Mouse (Mus musculus): Measurements from ENCODE around the gene Cfap54. TPM values are rescaled to one million over a fixed set of nuclear protein-coding genes. Genes with fewer than 3 reads are reported as not detected.

Cfap54 gene
- total RNA-seq, 1 experiment, result 0.31 TPM

DNA sequence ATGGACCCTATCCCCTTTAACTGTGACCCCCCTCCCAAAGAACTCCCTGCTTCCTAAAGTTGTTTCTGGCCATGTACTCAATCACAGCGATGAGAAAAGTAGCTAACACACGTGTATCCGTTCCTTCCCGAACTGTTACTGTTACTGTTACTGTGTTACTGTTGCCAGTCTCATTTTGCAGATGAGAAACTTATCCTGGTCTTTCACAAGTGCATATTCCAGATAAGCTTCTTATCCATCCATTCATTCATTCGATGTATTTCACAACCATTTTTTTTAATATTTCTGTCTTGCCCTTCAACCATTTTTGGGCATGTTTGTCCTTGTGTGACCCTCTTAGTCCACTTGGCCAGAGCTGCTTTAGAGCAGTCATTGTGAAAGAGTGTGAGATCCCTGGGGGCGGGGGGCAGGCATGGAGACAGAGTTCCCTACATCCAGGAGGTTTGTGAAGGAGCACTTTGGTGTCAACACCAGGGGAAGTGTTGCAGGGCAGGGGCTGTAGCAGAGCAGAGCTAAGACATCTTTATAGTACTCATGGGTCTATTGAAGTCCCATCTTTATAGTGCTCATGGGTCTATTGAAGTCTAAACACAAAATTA, 39.9 kb upstream of the Cfap54 start:
- Histone ChIP-seq H3K9ac (ENCODE audit: insufficient read depth, low read depth, low read length, poor library complexity, severe bottlenecking) (no peak overlapping the region), H3K9me3 (ENCODE audit: control insufficient read depth, insufficient read depth, low read depth, low read length) (no peaks in the 10 kb centered on the region), H3K4me3 (ENCODE audit: insufficient read depth in 1 of 2, low read depth in 1 of 2, low read length in 2 of 2, poor library complexity in 1 of 2, severe bottlenecking in 1 of 2) (no peak overlapping the region), H3K36me3 (ENCODE audit: control insufficient read depth, insufficient read depth, low read length, poor library complexity, severe bottlenecking) (no peaks in the 10 kb centered on the region), H3K4me1 (ENCODE audit: control insufficient read depth in 2 of 2, insufficient read depth in 2 of 2, low read length in 2 of 2, poor library complexity in 1 of 2) (no peaks in the 10 kb centered on the region), H3K27ac (ENCODE audit: insufficient read depth, low read depth, low read length, poor library complexity, severe bottlenecking) (no peak overlapping the region)
- TF ChIP-seq ZNF384 (IDR thresholded peaks at IDR 0.05; ENCODE audit: low read depth, low read length) (no peak), HCFC1 (IDR thresholded peaks at IDR 0.05; ENCODE audit: borderline replicate concordance, insufficient read depth, low read length) (no peak), MAFK (IDR thresholded peaks at IDR 0.05; ENCODE audit: insufficient read depth, low read depth, low read length) (no peak), CHD2 (IDR thresholded peaks at IDR 0.05; ENCODE audit: low read depth, low read length) (no peak), ZC3H11A (IDR thresholded peaks at IDR 0.05; ENCODE audit: borderline replicate concordance, low read depth, low read length) (no peak)
- in situ Hi-C loops (cut with MboI; ENCODE audit: low sequenced_read_pairs in 2 of 2, unreplicated experiment in 2 of 2), result no loop called here
- no peak for DNase-seq (ENCODE audit: low read depth, low spot score)

DNA sequence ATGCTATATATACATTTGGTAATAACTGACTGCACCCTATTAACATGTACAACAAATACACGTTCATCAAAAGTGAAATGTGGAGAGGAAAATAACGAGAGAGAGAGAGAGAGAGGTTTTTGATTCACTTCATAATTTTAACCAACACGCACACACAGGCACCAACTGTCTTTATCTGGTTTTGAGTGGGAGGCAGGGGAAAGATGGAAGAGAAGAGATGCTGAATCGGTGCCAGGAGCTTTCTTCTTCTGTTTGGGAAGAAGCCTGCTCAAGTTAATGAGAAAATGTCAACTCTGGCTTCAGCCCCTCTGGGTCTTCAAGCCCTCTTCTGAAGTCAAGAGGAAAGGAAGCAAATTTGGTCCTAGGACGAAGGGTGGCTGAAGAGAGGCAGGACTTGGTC, 38.4 kb upstream of the Cfap54 start:
- Histone ChIP-seq H3K9ac (ENCODE audit: insufficient read depth, low read depth, low read length, poor library complexity, severe bottlenecking) (no peak overlapping the region), H3K36me3 (ENCODE audit: control insufficient read depth, insufficient read depth, low read length, poor library complexity, severe bottlenecking) (no peaks in the 10 kb centered on the region), H3K4me1 (ENCODE audit: control insufficient read depth in 2 of 2, insufficient read depth in 2 of 2, low read length in 2 of 2, poor library complexity in 1 of 2) (no peaks in the 10 kb centered on the region), H3K9me3 (ENCODE audit: control insufficient read depth, insufficient read depth, low read depth, low read length) (no peaks in the 10 kb centered on the region), H3K4me3 (ENCODE audit: insufficient read depth in 1 of 2, low read depth in 1 of 2, low read length in 2 of 2, poor library complexity in 1 of 2, severe bottlenecking in 1 of 2) (no peak overlapping the region), H3K27ac (ENCODE audit: insufficient read depth, low read depth, low read length, poor library complexity, severe bottlenecking) (no peak overlapping the region)
- DNase-seq (ENCODE audit: low read depth, low spot score), result no peak
- in situ Hi-C loops (cut with MboI; ENCODE audit: low sequenced_read_pairs in 2 of 2, unreplicated experiment in 2 of 2), result no loop called here
- no peak for TF ChIP-seq CHD2 (IDR thresholded peaks at IDR 0.05; ENCODE audit: low read depth, low read length)
- TF ChIP-seq ZNF384 (IDR thresholded peaks at IDR 0.05; ENCODE audit: low read depth, low read length), result no peak
- no peak for TF ChIP-seq HCFC1 (IDR thresholded peaks at IDR 0.05; ENCODE audit: borderline replicate concordance, insufficient read depth, low read length)
- TF ChIP-seq MAFK (IDR thresholded peaks at IDR 0.05; ENCODE audit: insufficient read depth, low read depth, low read length), result no peak
- no peak for TF ChIP-seq ZC3H11A (IDR thresholded peaks at IDR 0.05; ENCODE audit: borderline replicate concordance, low read depth, low read length)

DNA sequence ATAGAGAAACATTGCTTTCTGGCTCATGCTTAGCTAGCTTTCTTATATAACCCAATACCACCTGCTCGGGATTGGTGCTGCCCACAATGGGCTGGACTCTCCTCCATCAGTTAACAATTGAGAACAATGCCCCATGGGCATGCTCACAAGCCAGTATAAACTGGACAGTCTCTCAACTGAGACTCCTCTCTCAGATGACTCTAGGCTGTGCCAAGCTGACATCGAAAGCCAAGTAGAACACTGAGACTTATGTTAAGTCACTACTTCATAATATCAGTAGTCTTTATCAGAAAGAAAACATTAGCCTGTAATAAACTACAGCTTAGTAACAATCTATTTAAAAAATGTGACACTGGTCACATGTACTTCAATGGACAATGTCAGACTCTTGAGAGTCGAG, 35.2 kb upstream of the Cfap54 start:
- H3K9me3 ChIP-seq (ENCODE audit: control insufficient read depth, insufficient read depth, low read depth, low read length), result no peaks in the 10 kb centered on the region
- TF ChIP-seq HCFC1 (IDR thresholded peaks at IDR 0.05; ENCODE audit: borderline replicate concordance, insufficient read depth, low read length), result no peak
- TF ChIP-seq CHD2 (IDR thresholded peaks at IDR 0.05; ENCODE audit: low read depth, low read length), result no peak
- TF ChIP-seq ZC3H11A (IDR thresholded peaks at IDR 0.05; ENCODE audit: borderline replicate concordance, low read depth, low read length), result no peak
- no peak for TF ChIP-seq ZNF384 (IDR thresholded peaks at IDR 0.05; ENCODE audit: low read depth, low read length)
- no peak for TF ChIP-seq MAFK (IDR thresholded peaks at IDR 0.05; ENCODE audit: insufficient read depth, low read depth, low read length)
- H3K9ac ChIP-seq (ENCODE audit: insufficient read depth, low read depth, low read length, poor library complexity, severe bottlenecking), result no peak overlapping the region
- no peak overlapping the region for H3K4me3 ChIP-seq (ENCODE audit: insufficient read depth in 1 of 2, low read depth in 1 of 2, low read length in 2 of 2, poor library complexity in 1 of 2, severe bottlenecking in 1 of 2)
- H3K27ac ChIP-seq (ENCODE audit: insufficient read depth, low read depth, low read length, poor library complexity, severe bottlenecking), result no peak overlapping the region
- H3K36me3 ChIP-seq (ENCODE audit: control insufficient read depth, insufficient read depth, low read length, poor library complexity, severe bottlenecking), result no peaks in the 10 kb centered on the region
- in situ Hi-C loops (cut with MboI; ENCODE audit: low sequenced_read_pairs in 2 of 2, unreplicated experiment in 2 of 2), result no loop called here
- no peaks in the 10 kb centered on the region for H3K4me1 ChIP-seq (ENCODE audit: control insufficient read depth in 2 of 2, insufficient read depth in 2 of 2, low read length in 2 of 2, poor library complexity in 1 of 2)
- DNase-seq (ENCODE audit: low read depth, low spot score), result no peak

DNA sequence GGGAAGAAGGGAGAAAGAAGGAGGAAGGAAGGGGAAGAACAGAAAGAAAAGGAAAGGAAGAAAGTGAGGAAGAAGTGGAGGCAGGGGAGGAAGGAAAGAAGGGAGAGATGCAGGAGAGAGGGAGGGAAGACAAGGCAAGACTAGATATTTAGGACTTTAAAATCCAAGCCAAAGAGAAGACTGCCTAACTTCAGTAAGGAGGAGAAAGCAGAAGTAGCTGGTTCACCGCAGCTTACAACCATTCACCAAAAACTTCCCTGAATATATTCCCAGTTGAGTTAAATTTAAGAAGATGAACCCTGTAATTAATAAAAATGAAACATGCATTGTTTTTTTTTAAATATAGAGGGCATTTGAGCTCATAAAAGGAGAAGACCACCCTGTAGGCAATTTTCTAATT, 34.3 kb upstream of the Cfap54 start:
- no peak overlapping the region for H3K27ac ChIP-seq (ENCODE audit: insufficient read depth, low read depth, low read length, poor library complexity, severe bottlenecking)
- H3K9me3 ChIP-seq (ENCODE audit: control insufficient read depth, insufficient read depth, low read depth, low read length), result no peaks in the 10 kb centered on the region
- DNase-seq (ENCODE audit: low read depth, low spot score), result no peak
- no peak overlapping the region for H3K4me3 ChIP-seq (ENCODE audit: insufficient read depth in 1 of 2, low read depth in 1 of 2, low read length in 2 of 2, poor library complexity in 1 of 2, severe bottlenecking in 1 of 2)
- H3K4me1 ChIP-seq (ENCODE audit: control insufficient read depth in 2 of 2, insufficient read depth in 2 of 2, low read length in 2 of 2, poor library complexity in 1 of 2), result no peaks in the 10 kb centered on the region
- in situ Hi-C loops (cut with MboI; ENCODE audit: low sequenced_read_pairs in 2 of 2, unreplicated experiment in 2 of 2), result no loop called here
- TF ChIP-seq MAFK (IDR thresholded peaks at IDR 0.05; ENCODE audit: insufficient read depth, low read depth, low read length) (no peak), ZNF384 (IDR thresholded peaks at IDR 0.05; ENCODE audit: low read depth, low read length) (no peak), ZC3H11A (IDR thresholded peaks at IDR 0.05; ENCODE audit: borderline replicate concordance, low read depth, low read length) (no peak), CHD2 (IDR thresholded peaks at IDR 0.05; ENCODE audit: low read depth, low read length) (no peak), HCFC1 (IDR thresholded peaks at IDR 0.05; ENCODE audit: borderline replicate concordance, insufficient read depth, low read length) (no peak)
- H3K36me3 ChIP-seq (ENCODE audit: control insufficient read depth, insufficient read depth, low read length, poor library complexity, severe bottlenecking), result no peaks in the 10 kb centered on the region
- H3K9ac ChIP-seq (ENCODE audit: insufficient read depth, low read depth, low read length, poor library complexity, severe bottlenecking), result no peak overlapping the region

DNA sequence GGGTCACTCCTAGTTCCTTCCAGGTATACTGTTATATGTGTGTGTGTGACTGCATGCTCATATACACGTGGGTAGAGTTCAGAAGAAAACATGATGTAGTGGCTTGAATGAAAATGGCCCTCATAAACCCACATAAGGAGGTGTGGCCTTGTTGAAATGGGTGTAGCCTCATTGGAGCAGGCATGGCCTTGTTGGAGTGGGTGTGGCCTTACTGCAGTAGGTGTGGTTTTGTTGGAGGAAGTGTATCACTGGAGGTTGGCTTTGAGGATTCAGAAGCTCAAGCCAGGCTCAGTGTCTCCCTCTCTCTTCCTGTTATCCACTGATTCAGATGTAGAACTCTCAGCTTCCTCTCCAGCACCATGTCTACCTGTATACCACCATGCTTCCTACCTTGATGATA, 33.4 kb upstream of the Cfap54 start:
- Histone ChIP-seq H3K4me1 (ENCODE audit: control insufficient read depth in 2 of 2, insufficient read depth in 2 of 2, low read length in 2 of 2, poor library complexity in 1 of 2) (no peaks in the 10 kb centered on the region), H3K9me3 (ENCODE audit: control insufficient read depth, insufficient read depth, low read depth, low read length) (no peaks in the 10 kb centered on the region), H3K4me3 (ENCODE audit: insufficient read depth in 1 of 2, low read depth in 1 of 2, low read length in 2 of 2, poor library complexity in 1 of 2, severe bottlenecking in 1 of 2) (no peak overlapping the region), H3K27ac (ENCODE audit: insufficient read depth, low read depth, low read length, poor library complexity, severe bottlenecking) (no peak overlapping the region), H3K9ac (ENCODE audit: insufficient read depth, low read depth, low read length, poor library complexity, severe bottlenecking) (no peak overlapping the region), H3K36me3 (ENCODE audit: control insufficient read depth, insufficient read depth, low read length, poor library complexity, severe bottlenecking) (no peaks in the 10 kb centered on the region)
- in situ Hi-C loops (cut with MboI; ENCODE audit: low sequenced_read_pairs in 2 of 2, unreplicated experiment in 2 of 2), result no loop called here
- no peak for TF ChIP-seq HCFC1 (IDR thresholded peaks at IDR 0.05; ENCODE audit: borderline replicate concordance, insufficient read depth, low read length)
- TF ChIP-seq MAFK (IDR thresholded peaks at IDR 0.05; ENCODE audit: insufficient read depth, low read depth, low read length), result no peak
- TF ChIP-seq ZNF384 (IDR thresholded peaks at IDR 0.05; ENCODE audit: low read depth, low read length), result no peak
- no peak for TF ChIP-seq CHD2 (IDR thresholded peaks at IDR 0.05; ENCODE audit: low read depth, low read length)
- no peak for DNase-seq (ENCODE audit: low read depth, low spot score)
